Mouse (Mus musculus) heart, embryonic 15.5 days (tissue): Measurements from ENCODE around the gene Camk2d. TPM values are rescaled to one million over a fixed set of nuclear protein-coding genes. Genes with fewer than 3 reads are reported as not detected.

Experiments
- ATAC-seq: fragments of 200-750 bp; cut with Nextera tagmentation; replicated peaks from 2 replicates; pipeline ENCODE4 v1.8.0; 2017; ENCODE audit warnings: low read depth, moderate TSS enrichment; ENCODE audit not compliant: insufficient number of reproducible peaks, insufficient read depth, low FRiP score
- H3K27ac ChIP-seq: fragments of 300-500 bp; sonication (generic); 2 replicates; pipeline ENCODE4 v1.5.1; 2015; ENCODE audit warnings: mild to moderate bottlenecking, inconsistent platforms
- H3K27me3 ChIP-seq: fragments of 300-500 bp; sonication (generic); 2 replicates; pipeline ENCODE4 v1.6.1; 2015; ENCODE audit warnings: inconsistent platforms
- H3K36me3 ChIP-seq: fragments of 300-500 bp; sonication (generic); 2 replicates; pipeline ENCODE4 v1.6.1; 2015; ENCODE audit warnings: mild to moderate bottlenecking, inconsistent platforms
- H3K4me1 ChIP-seq: fragments of 300-500 bp; sonication (generic); replicated peaks from 2 replicates; pipeline ENCODE4 v1.6.1; 2015; ENCODE audit warnings: inconsistent platforms
- H3K4me2 ChIP-seq: fragments of 300-500 bp; sonication (generic); 2 replicates; pipeline ENCODE4 v1.6.1; 2015; ENCODE audit warnings: inconsistent platforms, mild to moderate bottlenecking, moderate library complexity
- H3K4me3 ChIP-seq: fragments of 300-500 bp; sonication (generic); 2 replicates; pipeline ENCODE4 v1.5.1; 2015; ENCODE audit warnings: mild to moderate bottlenecking, inconsistent platforms
- H3K9ac ChIP-seq: fragments of 300-500 bp; sonication (generic); 2 replicates; pipeline ENCODE4 v1.6.1; 2015; ENCODE audit warnings: mild to moderate bottlenecking, inconsistent platforms
- H3K9me3 ChIP-seq: fragments of 300-500 bp; sonication (generic); replicated peaks from 2 replicates; pipeline ENCODE4 v1.6.1; 2016; ENCODE audit warnings: inconsistent platforms
- WGBS: fragments of 180-500 bp; shearing (Covaris S2); methylation state at CpG from one replicate; pipeline ENCODE4 v1.1.7; 2015; ENCODE audit warnings: mixed read lengths; 5-methylcytosine and 5-hydroxymethylcytosine counted together
- polyA plus RNA-seq: library from polyadenylated mRNA; unstranded; fragments of >200 nt; fragmentation: Nextera tagmentation; extraction: Ambion mirVana; gene quantifications from 2 replicates; pipeline ENCODE4 v1.2.1, GENCODE M21; 2015

The Camk2d gene
- polyA plus RNA-seq, result 99.3 and 108 TPM in 2 replicates

DNA sequence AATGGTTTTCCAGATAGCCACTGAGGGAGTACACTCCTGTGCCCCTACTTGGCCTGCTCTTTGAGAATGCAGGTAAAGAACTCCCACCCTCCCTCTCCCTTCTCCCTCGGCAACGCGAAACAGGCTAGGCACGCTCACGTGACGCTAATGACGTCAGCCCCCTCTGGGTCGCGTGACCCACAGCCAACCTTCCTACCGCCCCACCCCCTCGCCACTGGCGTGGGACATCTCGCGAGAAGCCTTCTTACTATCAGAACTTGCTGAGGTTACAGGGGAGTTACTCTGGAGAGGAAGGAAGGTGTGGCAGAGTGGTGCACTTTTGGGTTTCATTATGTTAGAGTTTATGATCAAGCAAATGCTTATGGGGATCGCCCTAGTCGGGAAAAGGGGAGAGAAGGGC lies at the start of gene Camk2d:
Camk2d (plus strand) TSS at position 217 of the 400 bp plus-strand sequence.
- WGBS, result 0% methylated on average over 16 of the region's 16 CpGs
- Histone ChIP-seq H3K9ac (peak within 1 kb of the TSS; percentile 96), H3K9me3 (no peaks in the 10 kb centered on the region), H3K27ac (peak within 1 kb of the TSS; percentile 99), H3K4me2 (peak within 1 kb of the TSS; percentile 89), H3K4me1 (peaks cover 11% of the 10 kb centered on the region; the same call in 1 of the 2 replicates), H3K36me3 (peaks cover 4% of the 10 kb centered on the region), H3K27me3 (no peaks in the 10 kb centered on the region), H3K4me3 (peak within 1 kb of the TSS; percentile 89)
- peak; percentile 87 for ATAC-seq

DNA sequence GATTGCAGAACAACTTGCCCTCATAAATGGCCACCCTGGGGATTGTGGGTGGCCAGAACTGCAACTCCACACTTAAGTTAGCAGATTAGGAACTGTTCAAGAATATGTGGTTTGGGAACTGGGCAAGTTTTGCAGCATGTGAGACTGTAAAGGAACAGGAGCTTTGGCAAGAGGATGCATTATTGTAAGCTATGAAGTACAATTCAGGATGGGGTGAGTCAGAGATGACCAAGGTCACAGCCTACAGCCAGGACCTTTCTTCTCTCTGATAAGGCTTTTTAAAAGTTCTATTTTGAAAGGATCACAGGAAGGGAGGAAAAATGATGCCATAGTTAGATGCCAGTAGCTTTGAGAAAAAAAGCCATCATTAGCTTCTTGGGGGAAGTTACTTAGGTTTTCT lies 48.2 kb upstream of the Camk2d start:
- H3K36me3 ChIP-seq, result no peaks in the 10 kb centered on the region
- H3K9ac ChIP-seq, result no peak overlapping the region
- no peak overlapping the region for H3K4me2 ChIP-seq
- H3K27ac ChIP-seq, result no peak overlapping the region
- no peaks in the 10 kb centered on the region for H3K4me1 ChIP-seq
- H3K4me3 ChIP-seq, result no peak overlapping the region
- no peak for ATAC-seq
- no peaks in the 10 kb centered on the region for H3K27me3 ChIP-seq
- H3K9me3 ChIP-seq, result no peaks in the 10 kb centered on the region

DNA sequence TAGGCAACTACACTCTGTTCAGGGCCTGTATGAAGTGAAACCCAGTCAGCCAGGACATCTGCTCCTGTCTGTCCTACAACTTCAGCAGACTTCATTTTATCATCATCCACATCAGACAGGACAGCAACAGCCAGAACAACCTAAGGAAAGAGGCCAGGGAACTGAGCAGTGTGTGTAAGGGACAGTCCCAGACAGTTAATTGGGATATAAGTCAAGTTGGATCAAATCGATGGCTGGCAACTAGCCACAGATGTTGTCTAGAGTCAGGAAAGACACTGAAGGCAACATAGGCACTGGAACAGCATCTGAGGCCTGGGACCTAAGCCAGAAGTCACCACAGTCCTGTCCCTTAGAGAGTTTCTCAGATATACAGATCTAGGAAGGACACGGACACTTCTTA lies 32.5 kb upstream of the Camk2d start:
- H3K4me2 ChIP-seq, result no peak overlapping the region
- H3K4me1 ChIP-seq, result no peaks in the 10 kb centered on the region
- H3K27ac ChIP-seq, result no peak overlapping the region
- no peak overlapping the region for H3K4me3 ChIP-seq
- H3K9me3 ChIP-seq, result no peaks in the 10 kb centered on the region
- no peak overlapping the region for H3K9ac ChIP-seq
- ATAC-seq, result no peak
- WGBS, result 68% methylated on average over 2 of the region's 2 CpGs
- no peaks in the 10 kb centered on the region for H3K27me3 ChIP-seq
- no peaks in the 10 kb centered on the region for H3K36me3 ChIP-seq

DNA sequence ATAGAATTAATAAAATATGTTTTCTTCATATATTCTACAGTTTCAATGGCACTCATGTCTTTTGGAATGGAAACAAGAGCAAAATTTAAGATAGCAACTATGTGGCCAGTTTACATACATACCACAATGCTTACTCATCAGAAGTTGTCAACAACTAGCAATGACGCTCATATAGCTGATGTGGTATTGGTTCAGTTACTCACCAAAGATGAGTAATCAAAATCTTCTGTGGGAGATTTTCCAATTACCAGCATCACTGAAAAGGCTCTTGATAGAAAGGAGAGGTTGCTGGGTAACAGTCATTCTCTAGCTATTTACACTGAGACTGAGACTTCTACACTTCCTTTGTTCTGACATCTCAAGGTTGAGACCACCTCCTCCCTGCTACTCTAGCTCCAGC lies 25.5 kb upstream of the Camk2d start:
- WGBS, result 70% methylated on average over 1 of the region's 1 CpGs

DNA sequence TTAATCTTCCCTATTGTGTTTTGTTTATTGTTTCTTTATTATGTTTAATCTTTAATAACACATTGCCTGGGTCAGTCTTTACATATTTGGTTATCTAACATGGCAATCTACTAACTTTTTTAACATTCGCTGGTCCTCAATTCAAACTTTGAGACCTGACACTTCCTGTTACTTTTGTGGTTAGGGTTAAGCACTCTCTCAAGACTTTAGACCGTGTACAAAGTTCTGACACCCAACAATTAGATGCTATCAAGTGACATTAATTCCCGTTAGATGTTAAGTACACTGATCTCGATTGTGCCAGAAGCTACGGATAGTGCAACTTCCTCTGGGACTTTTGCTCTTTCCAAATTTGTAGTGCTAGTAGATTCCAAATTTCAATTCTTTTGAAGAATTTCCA lies 23.2 kb upstream of the Camk2d start:
- Histone ChIP-seq H3K4me3 (no peak overlapping the region), H3K27me3 (no peaks in the 10 kb centered on the region), H3K9ac (no peak overlapping the region), H3K4me2 (no peak overlapping the region), H3K27ac (no peak overlapping the region), H3K9me3 (no peaks in the 10 kb centered on the region), H3K36me3 (no peaks in the 10 kb centered on the region), H3K4me1 (no peaks in the 10 kb centered on the region)
- 64% methylated on average over 5 of the region's 5 CpGs for WGBS
- ATAC-seq, result no peak

More for the DNA sequence above, 25.5 kb upstream of the Camk2d start:
- no peak for ATAC-seq
- Histone ChIP-seq H3K27me3 (no peaks in the 10 kb centered on the region), H3K36me3 (no peaks in the 10 kb centered on the region), H3K4me2 (no peak overlapping the region), H3K27ac (no peak overlapping the region), H3K9ac (no peak overlapping the region), H3K9me3 (no peaks in the 10 kb centered on the region), H3K4me1 (no peaks in the 10 kb centered on the region), H3K4me3 (no peak overlapping the region)

DNA sequence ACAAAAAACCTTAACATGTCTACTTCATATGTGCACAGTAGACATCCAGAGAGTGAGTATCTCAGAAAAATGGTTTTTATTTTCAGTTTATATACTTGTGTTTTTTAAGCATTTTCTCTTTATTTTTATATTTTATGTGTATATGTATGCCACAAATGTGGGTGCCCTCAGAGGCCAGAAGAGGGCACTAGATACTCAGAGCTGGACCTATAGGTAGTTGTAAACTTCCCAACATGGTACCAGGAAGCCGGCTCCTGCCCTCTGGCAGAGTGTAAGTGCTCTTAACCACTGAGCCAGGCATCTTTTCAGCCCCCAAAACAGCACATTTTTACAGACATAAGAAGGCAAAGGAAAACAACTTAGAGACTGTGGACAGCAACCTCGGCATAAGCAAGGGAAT lies 20.2 kb upstream of the Camk2d start:
- Histone ChIP-seq H3K4me3 (no peak overlapping the region), H3K36me3 (no peaks in the 10 kb centered on the region), H3K4me2 (no peak overlapping the region), H3K27ac (no peak overlapping the region), H3K4me1 (no peaks in the 10 kb centered on the region), H3K9ac (no peak overlapping the region), H3K27me3 (no peaks in the 10 kb centered on the region), H3K9me3 (no peaks in the 10 kb centered on the region)
- no peak for ATAC-seq
- WGBS, result 63% methylated on average over 2 of the region's 2 CpGs

DNA sequence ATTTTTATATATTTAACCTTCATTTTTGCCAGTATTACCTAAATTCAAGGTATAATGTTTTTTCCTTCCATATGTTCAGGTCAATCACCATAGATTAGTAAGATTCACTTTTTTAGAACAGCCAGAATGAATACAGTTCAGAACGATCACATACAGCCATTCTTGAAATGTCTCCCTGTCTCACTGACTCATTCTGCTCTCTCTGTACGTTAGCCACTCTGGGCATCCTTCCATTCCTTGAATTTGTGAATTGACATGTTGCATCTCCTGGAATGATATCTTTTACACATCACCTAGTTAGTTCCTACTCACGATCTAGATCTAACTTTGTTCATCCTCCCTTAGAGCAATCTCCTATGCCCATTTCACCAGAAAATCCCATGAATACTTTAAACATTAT lies 10.0 kb upstream of the Camk2d start:
- H3K9ac ChIP-seq, result no peak overlapping the region
- H3K4me3 ChIP-seq, result no peak overlapping the region
- no peak overlapping the region for H3K4me2 ChIP-seq
- no peaks in the 10 kb centered on the region for H3K36me3 ChIP-seq
- no peak for ATAC-seq
- no peaks in the 10 kb centered on the region for H3K9me3 ChIP-seq
- H3K27ac ChIP-seq, result no peak overlapping the region
- 78% methylated on average over 3 of the region's 3 CpGs for WGBS
- no peaks in the 10 kb centered on the region for H3K27me3 ChIP-seq
- H3K4me1 ChIP-seq, result no peaks in the 10 kb centered on the region

DNA sequence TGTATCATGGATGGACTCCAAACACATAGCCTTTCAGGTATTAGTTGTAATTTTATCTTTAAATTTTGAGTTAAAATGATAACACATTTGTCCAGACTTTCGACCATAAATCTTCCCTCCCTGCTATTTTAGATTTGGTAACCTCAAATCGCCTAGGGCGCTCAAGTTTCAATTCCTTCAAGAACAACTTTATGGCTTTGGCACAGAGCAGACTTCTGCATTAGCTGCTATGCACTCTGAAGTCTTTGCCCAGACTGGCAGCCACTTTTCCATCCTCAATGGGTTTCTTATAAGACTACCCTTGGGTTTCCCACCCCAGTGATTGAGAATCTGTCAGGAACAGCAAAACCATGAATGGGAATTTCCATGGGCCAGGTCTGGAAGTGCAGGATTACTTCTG lies 8.6 kb upstream of the Camk2d start:
- no peak overlapping the region for H3K4me3 ChIP-seq
- H3K27ac ChIP-seq, result no peak overlapping the region
- H3K4me1 ChIP-seq, result no peaks in the 10 kb centered on the region
- no peak for ATAC-seq
- no peaks in the 10 kb centered on the region for H3K36me3 ChIP-seq
- 69% methylated on average over 3 of the region's 3 CpGs for WGBS
- no peak overlapping the region for H3K4me2 ChIP-seq
- H3K27me3 ChIP-seq, result no peaks in the 10 kb centered on the region
- H3K9me3 ChIP-seq, result no peaks in the 10 kb centered on the region
- no peak overlapping the region for H3K9ac ChIP-seq

DNA sequence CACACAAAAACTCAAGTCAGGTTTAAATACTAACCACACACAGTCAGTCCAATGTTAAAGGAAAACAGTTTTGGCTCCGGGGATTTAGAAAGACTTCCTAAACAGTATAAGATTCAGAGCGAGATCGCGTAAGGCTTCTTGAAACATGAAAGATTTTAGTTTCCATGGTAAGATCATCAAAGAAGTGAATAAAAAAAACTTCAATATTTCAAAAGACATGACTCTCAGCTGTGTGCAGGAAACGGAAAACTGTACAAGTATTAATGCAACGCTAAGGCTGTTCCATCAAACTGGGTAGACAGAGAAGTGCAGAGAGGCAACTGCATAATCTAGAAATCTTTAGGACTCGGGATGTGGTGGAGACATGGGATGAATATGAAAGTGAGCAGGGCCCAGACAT lies 6.5 kb upstream of the Camk2d start:
- no peak overlapping the region for H3K4me3 ChIP-seq
- no peaks in the 10 kb centered on the region for H3K27me3 ChIP-seq
- H3K9me3 ChIP-seq, result no peaks in the 10 kb centered on the region
- no peaks in the 10 kb centered on the region for H3K36me3 ChIP-seq
- 89% methylated on average over 7 of the region's 7 CpGs for WGBS
- H3K9ac ChIP-seq, result no peak overlapping the region
- ATAC-seq, result no peak
- no peaks in the 10 kb centered on the region for H3K4me1 ChIP-seq
- H3K27ac ChIP-seq, result no peak overlapping the region
- H3K4me2 ChIP-seq, result no peak overlapping the region

DNA sequence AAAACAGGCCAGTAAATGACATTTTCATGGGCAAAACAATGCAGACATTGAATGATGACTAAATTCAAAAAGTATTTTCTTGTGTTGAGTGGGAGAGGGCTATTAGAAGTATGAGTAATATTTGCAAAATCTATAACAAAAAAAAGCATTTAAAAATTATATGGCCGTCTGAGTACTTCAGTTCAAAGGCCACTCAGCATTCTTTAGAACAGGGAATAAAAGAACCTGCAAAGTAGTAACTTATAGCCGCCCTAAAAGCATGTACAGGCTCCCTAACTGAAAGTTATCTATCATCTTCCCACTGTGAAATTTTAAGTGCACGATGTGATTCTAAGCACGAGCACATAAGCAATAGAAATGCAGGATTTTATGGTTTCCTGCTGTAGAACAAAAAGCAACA lies 646 bp upstream of the Camk2d start:
- 56% methylated on average over 4 of the region's 4 CpGs for WGBS
- no peaks in the 10 kb centered on the region for H3K27me3 ChIP-seq
- H3K4me1 ChIP-seq, result peaks cover 7% of the 10 kb centered on the region; the same call in 1 of the 2 replicates
- ATAC-seq, result no peak
- H3K36me3 ChIP-seq, result no peaks in the 10 kb centered on the region
- no peak overlapping the region for H3K9ac ChIP-seq
- H3K4me3 ChIP-seq, result no peak overlapping the region
- H3K9me3 ChIP-seq, result no peaks in the 10 kb centered on the region
- H3K4me2 ChIP-seq, result peak overlapping the region; percentile 89; the same call in 1 of the 2 replicates
- peak overlapping the region; percentile 99 for H3K27ac ChIP-seq

DNA sequence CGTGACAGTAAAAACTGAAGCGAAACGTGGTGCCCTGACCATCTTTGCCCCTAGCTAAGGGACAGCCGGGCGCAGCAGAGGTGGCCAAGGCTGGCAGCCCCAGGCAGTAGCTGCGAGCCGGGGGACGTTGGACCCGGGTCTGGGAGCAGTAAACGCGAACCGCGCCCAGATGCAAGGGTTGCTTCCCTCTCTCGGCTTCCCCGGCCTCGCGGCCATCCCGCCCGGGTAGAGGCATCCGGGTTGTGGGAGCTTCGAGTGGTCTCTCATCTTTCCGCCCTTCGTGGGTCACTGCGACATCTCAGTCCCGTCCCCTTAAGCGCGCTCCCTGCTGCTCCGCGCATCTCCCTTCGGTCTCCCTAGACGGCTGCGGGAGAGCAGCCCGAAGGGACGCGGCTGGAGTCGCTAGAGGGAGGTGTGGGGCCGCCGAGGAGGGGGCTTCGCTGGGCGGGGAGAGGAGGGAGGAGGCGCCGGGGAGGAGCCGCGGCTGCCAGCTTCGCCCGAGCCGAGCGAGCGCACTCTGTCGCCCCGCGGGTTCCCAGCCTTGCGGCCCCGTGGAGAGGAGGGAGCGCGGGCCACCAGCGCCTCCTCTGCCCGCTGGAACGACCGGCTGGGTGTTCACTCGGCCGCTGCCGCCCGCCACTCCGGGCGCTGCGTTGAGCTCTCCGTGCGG lies 524 bp downstream of the Camk2d start:
- Histone ChIP-seq H3K27ac (peak overlapping the region; percentile 99), H3K4me1 (peaks cover 11% of the 10 kb centered on the region; the same call in 1 of the 2 replicates), H3K9ac (peak overlapping the region; percentile 96), H3K4me3 (peak overlapping the region; percentile 89), H3K36me3 (peaks cover 9% of the 10 kb centered on the region), H3K9me3 (no peaks in the 10 kb centered on the region), H3K4me2 (peak overlapping the region; percentile 89), H3K27me3 (no peaks in the 10 kb centered on the region)
- peak; percentile 93 for ATAC-seq
- under 1% methylated on average over 65 of the region's 69 CpGs for WGBS

DNA sequence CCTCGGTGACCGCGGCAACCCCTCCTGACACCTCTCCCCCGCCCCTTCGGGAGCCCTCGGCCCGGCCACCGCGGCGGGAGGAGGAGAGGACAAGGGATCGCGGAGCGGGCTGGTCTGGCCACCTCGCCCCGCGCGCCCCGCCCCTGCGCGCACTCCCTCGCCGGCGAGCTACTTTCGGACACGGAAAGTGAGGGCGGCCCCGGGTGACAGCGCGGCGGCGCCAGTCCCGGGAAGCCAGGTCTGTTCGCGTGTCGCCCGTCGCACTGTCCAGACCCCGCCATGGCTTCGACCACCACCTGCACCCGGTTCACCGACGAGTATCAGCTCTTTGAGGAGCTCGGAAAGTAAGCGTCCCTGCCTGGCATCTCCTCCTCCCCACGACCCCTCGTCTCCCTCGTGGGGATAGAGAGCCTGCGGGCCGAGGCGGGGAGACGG lies 1.1 kb downstream of the Camk2d start:
- Histone ChIP-seq H3K27me3 (no peaks in the 10 kb centered on the region), H3K4me1 (peaks cover 11% of the 10 kb centered on the region; the same call in 1 of the 2 replicates), H3K4me2 (peak overlapping the region; percentile 89), H3K27ac (peak overlapping the region; percentile 99), H3K9ac (peak overlapping the region; percentile 96), H3K9me3 (no peaks in the 10 kb centered on the region), H3K4me3 (peak overlapping the region; percentile 89), H3K36me3 (peaks cover 12% of the 10 kb centered on the region)
- ATAC-seq, result peak; percentile 75
- under 1% methylated on average over 42 of the region's 51 CpGs for WGBS
